Mouse (Mus musculus): ENCODE results near the gene Msrb3. TPM values are rescaled to one million over a fixed set of nuclear protein-coding genes. Genes with fewer than 3 reads are reported as not detected.

Msrb3 gene
- total RNA-seq (2021): 1 to 10 TPM; 5.5 to 7.6 TPM

GRCm38 (mm10) chr10:120898785-120899762, at the start of gene Msrb3:
Gene Msrb3 (minus strand): TSS chr10:120899101.
- DNase-seq (ENCODE audit: low spot score in 2 of 2): peak; percentile 77
- intact Hi-C loops (cut with DNase I): no loop called here

DNA sequence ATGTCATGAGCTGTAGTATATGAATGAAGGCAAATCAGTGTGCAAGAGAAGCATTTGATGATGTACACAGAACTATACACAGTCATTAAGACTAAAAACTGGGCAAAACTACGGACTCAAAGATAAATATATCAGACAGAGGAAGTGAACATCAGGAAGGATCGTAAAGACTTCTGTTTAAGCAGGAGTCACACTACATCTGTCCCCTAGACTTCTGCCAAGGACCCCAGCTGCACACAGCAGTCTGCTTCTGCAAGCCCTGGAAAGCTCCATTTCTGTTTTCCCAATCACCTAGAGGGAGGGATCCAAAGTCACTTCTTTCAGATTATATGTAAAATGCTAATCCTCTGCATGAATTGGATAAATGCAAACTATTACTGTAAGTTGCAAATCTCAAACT, 49.6 kb upstream of the Msrb3 start:
- DNase-seq (ENCODE audit: low spot score in 2 of 2): no peak
- intact Hi-C loops (cut with DNase I): no loop called here

DNA sequence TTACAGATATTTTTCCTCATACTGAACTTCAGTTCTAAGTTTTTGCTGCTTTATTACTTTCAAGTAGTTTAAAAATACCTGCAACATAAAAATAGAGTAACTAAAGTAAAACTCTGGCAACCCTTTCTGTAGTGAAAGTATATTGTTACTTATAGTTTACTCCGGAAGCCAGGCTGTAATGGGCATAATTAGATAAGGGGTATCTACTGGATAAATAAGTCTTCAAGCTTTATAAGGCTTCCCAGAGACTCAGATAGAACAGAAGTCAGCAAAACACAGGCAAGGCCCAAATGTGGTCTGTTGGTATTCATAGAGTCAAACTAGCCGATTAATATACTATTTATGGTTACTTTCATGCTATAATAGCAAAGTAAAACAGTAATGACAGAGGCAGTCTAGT, 48.9 kb upstream of the Msrb3 start:
- no peak for DNase-seq (ENCODE audit: low spot score in 2 of 2)
- intact Hi-C loops (cut with DNase I): no loop called here

DNA sequence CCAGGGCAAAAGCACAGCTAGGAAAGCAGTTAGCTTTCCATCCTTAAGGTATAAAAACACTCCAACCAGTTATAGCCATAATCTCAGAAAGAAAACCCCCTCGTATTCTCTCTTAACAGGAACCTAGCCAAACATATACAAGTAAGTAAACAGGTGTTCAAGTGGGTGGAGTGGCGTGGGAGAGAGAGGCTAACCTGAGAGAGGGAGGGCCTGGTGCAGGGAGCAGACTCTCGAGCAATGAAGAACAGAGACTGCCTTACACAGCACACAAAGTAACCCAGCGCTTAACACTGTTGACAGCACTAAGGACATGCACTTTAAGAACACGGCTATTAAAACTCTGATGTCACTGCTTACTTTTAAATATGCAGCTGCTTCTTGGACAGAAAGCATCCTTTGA, 47.9 kb upstream of the Msrb3 start:
- intact Hi-C loops (cut with DNase I): no loop called here
- no peak for DNase-seq (ENCODE audit: low spot score in 2 of 2)

DNA sequence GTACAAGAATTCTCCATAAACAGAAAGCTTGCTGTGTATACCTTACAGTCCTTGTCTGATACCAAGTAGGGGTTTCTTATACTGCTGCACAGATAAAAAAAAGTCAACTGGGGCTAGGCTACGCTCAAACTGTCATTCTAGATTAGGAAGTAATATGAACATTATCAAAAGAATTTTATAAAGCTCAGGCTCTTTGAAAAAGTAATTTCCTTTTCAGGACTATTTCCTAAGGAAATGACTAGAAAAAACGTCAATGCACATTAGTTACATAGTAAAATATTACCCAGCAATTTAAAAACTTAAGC, 40.0 kb upstream of the Msrb3 start:
- intact Hi-C loops (cut with DNase I): loop anchor here (5.0 kb wide), 1 partner anchor 318 kb away; no protein-coding TSS in a partner anchor
- no peak for DNase-seq (ENCODE audit: low spot score in 2 of 2)

DNA sequence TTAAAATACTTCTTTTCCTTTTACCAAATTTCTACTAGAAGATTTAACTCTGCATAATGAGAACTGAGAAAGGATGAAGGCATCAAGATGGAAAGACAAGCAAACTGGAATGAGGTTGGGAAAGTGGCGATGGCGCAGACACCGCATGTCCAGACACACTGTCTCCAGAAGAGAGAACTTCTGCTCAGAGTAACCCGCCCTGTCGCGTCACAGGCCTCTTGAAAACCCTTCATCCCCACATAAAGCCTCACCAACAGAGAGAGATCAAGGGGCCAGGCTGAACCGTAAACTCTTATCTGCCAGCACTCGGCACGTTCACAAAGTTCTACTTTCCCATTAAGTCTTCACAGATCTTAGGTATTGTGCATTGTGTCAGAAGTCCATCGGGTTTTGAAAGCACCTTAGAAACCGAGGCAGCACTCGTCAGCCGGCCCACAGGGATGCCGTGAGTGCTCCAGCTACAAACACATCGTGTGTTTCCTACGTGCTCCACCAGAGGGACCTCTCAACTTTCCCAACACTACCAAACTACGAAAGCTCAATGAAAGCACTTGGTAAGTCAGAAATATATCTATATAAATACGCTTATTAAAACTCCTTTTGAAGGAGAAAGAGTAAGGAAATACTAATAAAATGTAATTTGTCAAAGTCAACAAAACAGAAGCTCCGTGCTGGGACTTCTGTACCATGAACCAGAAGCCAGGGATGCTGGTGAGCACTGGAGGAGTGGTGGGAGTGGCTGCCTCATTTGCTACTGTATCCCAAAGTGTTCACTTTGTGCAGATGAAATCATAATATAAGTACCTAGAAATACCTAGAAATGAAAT, 39.4 kb upstream of the Msrb3 start:
- peak; percentile 24 to 41 for DNase-seq (ENCODE audit: low spot score in 2 of 2)
- intact Hi-C loops (cut with DNase I): loop anchor here (5.0 kb wide), 1 partner anchor 319 kb away; no protein-coding TSS in a partner anchor

- DNase-seq (ENCODE audit: low spot score in 2 of 2): no peak
- intact Hi-C loops (cut with DNase I): no loop called here
These were observed 30.6 kb upstream of the Msrb3 start for GRCm38 (mm10) chr10:120929536-120929935.

- no peak for DNase-seq (ENCODE audit: low spot score in 2 of 2)
- intact Hi-C loops (cut with DNase I): no loop called here
These were observed 29.3 kb upstream of the Msrb3 start for GRCm38 (mm10) chr10:120928183-120928582.

DNA sequence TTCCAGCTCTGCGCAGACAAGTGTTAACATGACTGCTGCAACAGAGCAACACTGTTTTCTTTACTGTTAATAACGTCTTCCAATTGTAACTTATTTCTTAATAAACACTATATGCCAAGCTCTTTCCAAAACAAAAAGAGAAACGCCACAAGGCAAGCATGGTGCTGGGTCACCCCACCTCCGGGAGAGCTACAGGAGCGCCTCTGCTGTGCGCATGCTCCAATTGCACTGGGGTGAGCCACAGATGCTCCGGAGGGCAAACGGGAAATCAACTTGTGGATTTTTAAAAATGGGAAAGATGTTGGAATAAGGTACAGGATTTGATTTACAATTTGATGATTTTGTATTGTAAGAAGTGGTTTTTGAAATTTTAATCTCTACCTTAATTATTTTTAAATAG, 27.3 kb upstream of the Msrb3 start:
- intact Hi-C loops (cut with DNase I): no loop called here
- no peak for DNase-seq (ENCODE audit: low spot score in 2 of 2)

GRCm38 (mm10) chr10:120921501-120921900, 22.6 kb upstream of the Msrb3 start:
- intact Hi-C loops (cut with DNase I): no loop called here
- DNase-seq (ENCODE audit: low spot score in 2 of 2): no peak

- DNase-seq (ENCODE audit: low spot score in 2 of 2): no peak
- intact Hi-C loops (cut with DNase I): no loop called here
These were observed 21.7 kb upstream of the Msrb3 start for GRCm38 (mm10) chr10:120920604-120921003.

GRCm38 (mm10) chr10:120916250-120916649, 17.3 kb upstream of the Msrb3 start:
- intact Hi-C loops (cut with DNase I): no loop called here
- no peak for DNase-seq (ENCODE audit: low spot score in 2 of 2)

GRCm38 (mm10) chr10:120914948-120915631, 16.2 kb upstream of the Msrb3 start:
- DNase-seq (ENCODE audit: low spot score in 2 of 2): no peak
- intact Hi-C loops (cut with DNase I): no loop called here

GRCm38 (mm10) chr10:120914286-120914685, 15.4 kb upstream of the Msrb3 start:
- intact Hi-C loops (cut with DNase I): no loop called here
- DNase-seq (ENCODE audit: low spot score in 2 of 2): no peak

DNA sequence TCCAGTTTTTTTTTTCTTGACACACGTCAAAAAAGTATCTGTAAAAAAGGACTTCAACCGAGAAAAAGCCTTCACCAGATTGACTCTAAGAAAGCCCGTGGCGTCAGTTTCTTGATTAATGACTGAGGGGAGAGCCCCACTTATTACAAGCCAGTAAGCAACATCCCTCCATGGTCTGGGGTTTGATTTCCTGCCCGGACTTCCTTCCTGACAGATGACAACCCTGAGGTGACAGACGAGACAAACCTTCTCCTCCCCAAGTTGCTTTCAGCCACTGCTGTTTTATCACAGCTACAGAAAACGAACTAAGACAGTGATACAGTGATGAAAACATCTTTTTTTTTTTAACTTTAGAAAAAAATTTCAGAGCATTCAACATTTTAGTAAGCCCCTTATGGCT, 14.9 kb upstream of the Msrb3 start:
- no peak for DNase-seq (ENCODE audit: low spot score in 2 of 2)
- intact Hi-C loops (cut with DNase I): no loop called here

DNA sequence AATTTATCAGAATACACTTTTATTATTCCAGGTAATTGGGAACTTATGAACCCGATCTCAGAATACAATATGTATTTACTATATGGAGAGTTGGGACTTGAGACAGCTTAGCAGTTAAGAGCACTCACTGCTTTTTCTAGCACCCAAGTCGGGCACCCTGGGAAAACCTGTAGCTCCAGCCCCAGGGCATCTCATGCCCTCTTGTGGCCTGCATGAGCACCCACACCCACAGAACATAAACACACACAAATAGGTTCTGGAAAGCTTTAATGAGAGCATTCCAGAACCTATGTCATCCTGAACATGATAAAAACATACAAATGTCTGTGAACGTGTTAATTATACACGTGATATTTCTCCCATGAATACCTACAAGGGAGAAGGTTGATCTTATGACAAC, 13.1 kb upstream of the Msrb3 start:
- intact Hi-C loops (cut with DNase I): no loop called here
- no peak for DNase-seq (ENCODE audit: low spot score in 2 of 2)

DNA sequence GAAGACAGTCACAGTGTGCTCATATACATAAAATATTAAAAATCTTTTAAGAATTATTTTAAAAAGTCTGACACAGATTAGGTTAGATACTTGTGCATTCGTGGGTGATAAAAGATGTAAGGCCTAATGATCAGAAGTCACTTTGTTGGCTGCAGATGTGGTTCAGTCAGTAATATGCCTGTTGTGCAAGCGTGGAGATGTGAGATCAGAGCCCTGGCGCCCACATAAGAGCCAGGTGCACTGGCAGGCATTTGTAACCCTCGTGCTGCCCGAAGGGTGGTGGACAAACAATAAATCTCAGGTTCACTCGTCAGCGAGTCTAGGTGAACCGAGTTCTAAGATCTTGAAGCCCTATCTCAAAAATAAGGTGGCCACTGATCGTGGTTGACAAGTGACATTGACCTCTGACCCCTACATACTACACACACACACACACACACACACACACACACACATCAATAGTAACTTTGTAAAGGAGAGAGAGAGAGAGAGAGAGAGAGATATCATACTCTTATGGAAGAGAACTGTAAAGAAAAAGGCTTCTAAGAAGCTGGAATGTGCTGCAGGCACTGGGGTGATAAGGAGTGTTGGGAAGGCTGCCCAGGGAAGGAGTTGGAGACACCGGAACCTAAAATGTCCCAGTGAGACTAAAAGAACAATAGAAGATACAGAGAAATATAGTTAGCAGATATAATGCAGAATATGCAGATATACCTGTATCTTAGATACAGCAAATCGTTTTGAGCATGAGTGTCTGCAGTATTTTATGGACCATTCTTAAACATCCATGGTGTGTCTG, 10.1 kb upstream of the Msrb3 start:
- intact Hi-C loops (cut with DNase I): no loop called here
- no peak for DNase-seq (ENCODE audit: low spot score in 2 of 2)

DNA sequence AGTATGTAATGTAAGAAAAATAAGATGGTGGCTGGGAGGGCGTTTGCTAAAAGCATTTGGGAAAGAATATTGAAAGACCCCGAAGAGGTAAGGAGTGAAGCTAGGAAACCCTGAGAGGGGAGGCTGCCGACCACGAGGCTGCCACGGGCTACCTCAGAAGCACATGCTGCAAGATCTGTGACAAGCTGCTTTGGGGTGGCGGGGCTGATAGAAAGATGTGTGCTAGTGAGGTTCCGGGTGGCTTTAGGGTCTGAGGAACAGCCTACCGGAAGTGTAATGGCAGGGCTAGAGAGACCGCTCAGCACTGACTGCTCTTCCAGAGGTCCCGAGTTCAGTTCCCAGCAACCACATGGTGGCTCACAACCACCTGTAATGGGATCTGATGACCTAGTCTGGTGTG, 5.8 kb upstream of the Msrb3 start:
- intact Hi-C loops (cut with DNase I): no loop called here
- DNase-seq (ENCODE audit: low spot score in 2 of 2): no peak

- no peak for DNase-seq (ENCODE audit: low spot score in 2 of 2)
- intact Hi-C loops (cut with DNase I): no loop called here
These were observed 5.1 kb upstream of the Msrb3 start for GRCm38 (mm10) chr10:120903843-120904468.

Data from left cerebral cortex, postnatal 36 days (tissue).